Mouse (Mus musculus) heart, postnatal 10 days (tissue): ENCODE data around the gene Myh6. TPM values are rescaled to one million over a fixed set of nuclear protein-coding genes. Genes with fewer than 3 reads are reported as not detected.
"Not testable (repeated sequence)": the region's sequence is repeated elsewhere in the genome, so short reads cannot be mapped to it uniquely, and the experiment has no call there.

ENCODE experiments used
- DNase-seq, 2 experiments: peaks; one replicate each; pipeline ENCODE4 v3.0.0; 2021
- intact Hi-C: fragments of 180-260 bp; cut with DNase I; formaldehyde crosslinking; loops from one replicate; pipeline ENCODE4 v1.15.1; 2025
- total RNA-seq, 2 experiments: library from RNA; stranded (reverse); gene quantifications; 2 replicates each; pipeline ENCODE4 v1.2.3; 2021

The Myh6 gene
- total RNA-seq, 2 experiments from 2014 or later, result 20,580 to 20,870 TPM

DNA sequence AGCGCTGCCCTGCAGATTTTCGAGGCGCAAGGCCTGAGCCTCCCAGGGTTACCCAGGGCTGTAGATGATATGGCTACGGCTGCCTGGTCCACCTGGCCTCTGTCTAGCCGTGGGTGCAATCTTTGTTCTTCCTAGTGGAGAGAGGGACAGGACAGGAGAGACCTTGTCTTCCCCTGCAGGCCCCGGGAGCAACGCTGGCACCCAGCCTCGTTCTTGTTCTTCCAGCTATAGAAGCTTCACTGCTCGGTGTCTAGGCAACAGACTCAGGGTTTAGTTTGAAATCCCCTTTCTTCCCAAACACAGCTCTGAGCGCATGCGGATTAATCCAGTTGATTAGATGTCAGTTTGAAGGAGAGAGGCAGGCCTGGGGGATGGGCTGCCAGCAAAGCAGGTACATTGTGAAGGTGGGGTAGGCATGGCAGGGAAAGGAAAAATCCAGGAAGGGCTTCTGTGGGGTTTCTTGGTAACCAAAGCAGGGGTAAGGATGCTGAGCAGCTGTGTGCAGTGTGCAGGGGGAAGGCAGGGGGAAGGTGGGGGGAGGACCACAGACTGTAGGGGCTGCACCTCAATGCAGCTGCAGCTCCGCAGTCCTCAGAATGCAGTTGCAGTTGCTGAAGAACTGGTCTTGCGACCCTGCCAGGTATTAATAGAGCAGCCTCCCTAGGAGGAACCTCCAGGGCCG, 28.9 kb upstream of the Myh6 start:
- peak in 1 of 2 experiments; percentile 45 for DNase-seq
- intact Hi-C loops, result no loop called here

DNA sequence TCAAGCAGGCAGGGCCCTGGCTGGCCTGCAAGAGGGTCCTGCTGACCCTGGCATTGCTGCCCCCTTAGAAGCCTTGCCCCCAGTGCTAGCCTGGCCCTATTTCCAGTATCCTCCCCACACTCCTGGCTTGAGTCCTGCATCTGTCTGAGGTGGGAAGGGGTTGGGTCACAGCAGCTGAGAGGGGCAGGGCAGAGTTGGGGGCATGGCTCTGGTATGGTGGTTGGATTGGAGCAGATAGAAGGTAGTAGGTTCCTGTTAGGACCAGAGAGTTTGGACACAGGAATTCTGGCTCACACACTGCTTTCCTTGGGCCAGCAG, 28.1 kb upstream of the Myh6 start:
- peak in 1 of 2 experiments; percentile 53 for DNase-seq
- intact Hi-C loops, result no loop called here

DNA sequence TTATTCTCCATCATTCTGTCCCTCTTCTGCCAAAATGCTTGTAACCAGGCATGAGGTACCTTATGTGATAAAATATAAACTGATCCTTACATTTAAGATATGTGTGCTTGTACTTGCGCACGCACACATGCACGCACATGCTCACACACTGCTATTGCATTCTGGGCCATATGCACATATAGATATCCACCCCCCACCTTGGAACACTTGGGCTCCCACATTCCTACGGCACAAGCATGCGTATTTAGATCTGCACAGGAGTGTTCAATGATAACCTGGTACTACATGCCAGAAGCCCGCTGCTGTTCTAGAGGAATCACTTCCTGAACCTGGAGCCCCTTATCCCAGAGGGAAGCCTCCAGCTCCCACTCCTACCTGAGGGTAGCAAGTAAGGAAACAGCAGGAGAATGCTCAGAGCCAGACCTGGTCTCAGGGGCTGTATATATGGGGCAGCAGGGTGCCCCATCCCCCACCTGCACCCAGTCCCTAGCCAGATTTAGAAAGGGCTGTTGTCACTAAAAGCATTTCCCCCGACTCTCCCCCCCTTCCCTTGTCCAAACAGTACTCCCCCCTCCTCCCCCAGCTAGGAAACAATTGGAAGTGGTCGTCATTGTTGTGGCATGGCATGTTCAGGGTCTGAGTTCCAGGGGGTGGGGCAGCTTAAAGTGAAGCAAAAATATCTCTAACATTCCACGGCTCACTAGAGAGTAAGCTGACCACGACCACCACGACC, 27.6 kb upstream of the Myh6 start, which contains the start of gene Myh7:
Gene Myh7 (minus strand): TSS at position 491 of the 733 bp plus-strand sequence.
- peak in 1 of 2 experiments; percentile 45 for DNase-seq
- intact Hi-C loops, result no loop called here

DNA sequence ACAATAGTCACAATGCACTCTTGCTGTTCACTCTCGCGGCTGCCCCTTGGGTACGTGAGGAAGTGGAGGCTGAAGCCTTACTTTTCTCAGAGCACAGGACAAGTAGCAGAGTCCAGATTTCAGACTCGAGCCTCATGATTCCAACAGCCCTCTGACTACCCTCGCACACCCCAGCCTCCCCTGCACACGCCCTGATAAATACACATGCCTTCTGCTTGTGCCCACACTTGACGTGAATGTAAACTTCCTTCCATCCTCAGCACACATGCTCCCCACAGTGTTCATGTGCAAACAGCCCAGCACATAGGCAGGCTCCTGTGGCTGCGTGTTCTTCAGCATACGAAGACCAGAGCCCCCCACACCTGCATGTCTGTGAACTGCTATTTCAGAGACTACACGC, 26.9 kb upstream of the Myh6 start:
- intact Hi-C loops, result no loop called here
- DNase-seq, result peak in 1 of 2 experiments; percentile 22

DNA sequence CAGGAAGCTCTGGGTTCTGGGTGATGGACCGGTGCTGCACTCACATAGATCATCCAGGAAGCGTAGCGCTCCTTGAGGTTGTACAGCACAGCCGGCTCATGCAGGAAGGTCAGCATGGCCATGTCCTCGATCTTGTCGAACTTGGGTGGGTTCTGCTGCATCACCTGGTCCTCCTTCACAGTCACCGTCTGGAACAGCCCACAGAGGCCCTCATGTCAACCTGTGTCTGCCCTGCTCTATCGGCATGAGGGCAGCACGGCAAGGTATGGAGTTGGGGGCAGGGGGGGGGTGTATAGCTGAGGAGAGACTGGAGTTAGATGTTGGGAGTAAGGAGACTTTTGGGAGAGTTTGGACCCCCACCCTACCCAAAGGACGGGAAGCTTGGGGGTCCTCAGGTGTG, 25.5 kb upstream of the Myh6 start:
- no peak for DNase-seq
- intact Hi-C loops, result no loop called here

DNA sequence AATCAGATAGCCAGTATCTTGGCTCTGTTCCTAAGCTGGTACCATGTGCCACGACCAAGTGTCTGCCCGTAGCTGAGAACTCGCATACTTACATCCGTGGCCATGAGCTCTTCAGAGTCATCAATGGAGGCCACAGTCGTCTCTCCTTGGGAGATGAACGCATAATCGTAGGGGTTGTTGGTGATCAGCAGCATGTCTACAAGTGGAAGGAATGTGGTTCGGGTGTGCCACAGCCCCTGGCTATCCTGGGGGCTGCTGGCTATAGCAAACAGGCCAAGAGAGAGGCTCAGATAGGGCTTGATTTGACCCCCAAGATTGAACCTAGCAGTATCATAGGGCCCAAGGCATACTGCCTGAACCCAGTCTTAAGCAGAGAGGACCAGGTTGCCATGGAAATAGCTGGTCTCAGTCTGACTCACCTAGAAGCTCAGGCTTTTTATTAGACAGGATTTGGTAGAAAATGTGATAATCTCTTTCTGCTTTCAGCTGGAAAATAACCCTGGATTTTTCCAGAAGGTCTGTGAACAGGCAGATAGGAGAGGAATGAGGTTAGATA, 23.2 kb upstream of the Myh6 start:
- intact Hi-C loops, result no loop called here

DNA sequence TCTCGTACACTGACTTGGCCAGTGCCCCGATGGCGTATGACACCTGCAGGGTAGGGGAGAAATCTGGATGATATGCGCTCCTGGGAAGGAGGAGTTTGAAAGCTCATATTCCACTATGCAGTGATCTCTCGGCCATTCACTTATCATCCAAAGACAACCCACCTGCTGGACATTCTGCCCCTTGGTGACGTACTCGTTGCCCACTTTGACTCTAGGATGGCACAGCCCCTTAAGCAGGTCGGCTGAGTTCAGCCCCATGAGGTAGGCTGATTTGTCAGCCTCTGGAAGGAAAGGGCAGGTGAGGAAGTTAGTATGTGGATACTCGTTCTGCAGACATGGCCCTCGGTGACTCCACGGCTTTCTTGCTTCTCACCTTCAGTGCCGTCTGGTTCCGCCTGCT, 22.2 kb upstream of the Myh6 start:
- intact Hi-C loops, result no loop called here
- no peak for DNase-seq

More for the DNA sequence above, 23.2 kb upstream of the Myh6 start:
- DNase-seq, result no peak

DNA sequence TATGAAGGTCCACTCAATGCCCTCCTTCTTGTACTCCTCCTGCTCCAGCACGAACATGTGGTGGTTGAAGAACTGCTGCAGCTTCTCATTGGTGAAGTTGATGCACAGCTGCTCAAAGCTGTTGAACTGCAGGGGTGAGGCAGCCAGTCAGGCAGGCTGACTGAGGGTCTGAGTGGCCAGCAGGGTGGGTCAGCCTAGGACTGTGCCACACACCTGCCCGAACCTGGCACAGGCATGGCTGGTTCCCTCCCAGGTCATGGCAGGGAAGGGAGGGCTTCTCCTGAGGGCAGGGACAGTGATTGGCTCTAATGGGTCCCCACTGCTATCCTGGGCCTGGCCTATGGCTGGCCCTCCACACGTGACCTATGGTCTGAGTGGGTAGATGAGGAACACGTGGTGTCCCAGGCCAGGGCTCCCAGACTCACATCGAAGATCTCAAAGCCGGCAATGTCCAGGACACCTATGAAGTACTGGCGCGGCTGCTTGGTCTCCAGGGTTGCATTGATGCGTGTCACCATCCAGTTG, 21.7 kb upstream of the Myh6 start:
- DNase-seq, intact Hi-C loops: not testable (repeated sequence)

DNA sequence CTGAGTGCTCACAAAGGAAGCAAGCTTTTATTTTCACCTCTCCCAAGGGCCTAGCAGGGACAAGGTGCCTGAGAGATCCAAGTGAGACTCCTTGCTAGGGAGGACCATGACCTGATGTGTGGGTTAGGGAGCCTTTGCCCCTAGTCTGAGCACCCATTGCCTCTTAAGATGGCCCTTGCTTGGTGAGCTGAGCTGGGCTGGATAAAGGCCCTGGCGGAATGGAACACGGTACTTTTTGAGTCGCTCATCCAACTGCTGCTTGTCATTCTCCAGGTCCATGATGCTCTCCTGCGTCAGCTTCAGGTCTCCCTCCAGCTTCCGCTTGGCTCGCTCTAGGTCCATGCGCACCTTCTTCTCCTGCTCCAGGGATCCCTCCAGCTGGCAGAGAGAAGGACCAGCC, 15.2 kb upstream of the Myh6 start:
- intact Hi-C loops, result no loop called here
- DNase-seq, result no peak

DNA sequence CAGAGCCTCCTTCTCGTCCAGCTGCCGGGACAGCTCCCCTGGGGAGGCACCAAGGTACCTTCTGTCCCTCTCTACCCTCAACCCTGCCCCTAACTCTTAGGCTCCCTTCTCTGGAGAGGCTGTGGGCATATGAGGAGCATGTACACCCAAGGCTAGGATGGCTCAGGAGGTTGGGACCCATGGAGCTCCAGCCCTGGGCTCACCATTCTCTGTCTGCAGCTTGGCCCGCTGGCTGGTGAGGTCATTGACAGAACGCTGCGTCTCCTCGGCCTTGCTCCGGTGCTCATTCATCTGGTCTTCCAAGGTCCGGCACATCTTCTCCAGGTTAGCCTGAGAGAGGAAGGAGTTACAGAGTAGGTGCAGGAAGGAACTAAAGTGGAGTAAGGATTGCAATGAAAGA, 11.9 kb upstream of the Myh6 start:
- DNase-seq, result no peak
- intact Hi-C loops, result no loop called here

DNA sequence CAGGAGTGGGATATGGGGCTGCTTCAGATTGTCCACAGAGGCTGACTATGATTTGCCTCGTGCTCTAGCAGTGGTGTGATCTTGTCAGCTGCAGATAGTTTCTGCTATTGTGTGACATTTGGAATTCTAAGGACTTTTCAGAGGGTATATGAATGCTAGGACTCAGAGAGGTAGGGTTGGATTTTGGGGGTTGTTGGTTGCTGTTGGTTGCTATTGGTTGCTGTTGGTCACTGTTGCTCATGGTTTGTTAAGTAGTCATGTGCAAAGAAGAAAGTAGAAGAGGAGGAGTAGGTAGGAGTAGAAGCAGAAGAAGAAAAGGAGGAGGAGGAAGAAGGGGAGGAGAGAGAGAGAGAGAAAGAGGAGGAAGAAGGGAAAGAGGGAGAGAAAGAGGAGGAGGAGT, 9.9 kb upstream of the Myh6 start, which contains the start of gene Gm17428:
Gene Gm17428 (plus strand): TSS at position 301 of the 400 bp plus-strand sequence.
- intact Hi-C loops, result loop anchor here (1.0 kb wide), 1 partner anchor 28 kb away; no protein-coding TSS in a partner anchor
- DNase-seq, result no peak

DNA sequence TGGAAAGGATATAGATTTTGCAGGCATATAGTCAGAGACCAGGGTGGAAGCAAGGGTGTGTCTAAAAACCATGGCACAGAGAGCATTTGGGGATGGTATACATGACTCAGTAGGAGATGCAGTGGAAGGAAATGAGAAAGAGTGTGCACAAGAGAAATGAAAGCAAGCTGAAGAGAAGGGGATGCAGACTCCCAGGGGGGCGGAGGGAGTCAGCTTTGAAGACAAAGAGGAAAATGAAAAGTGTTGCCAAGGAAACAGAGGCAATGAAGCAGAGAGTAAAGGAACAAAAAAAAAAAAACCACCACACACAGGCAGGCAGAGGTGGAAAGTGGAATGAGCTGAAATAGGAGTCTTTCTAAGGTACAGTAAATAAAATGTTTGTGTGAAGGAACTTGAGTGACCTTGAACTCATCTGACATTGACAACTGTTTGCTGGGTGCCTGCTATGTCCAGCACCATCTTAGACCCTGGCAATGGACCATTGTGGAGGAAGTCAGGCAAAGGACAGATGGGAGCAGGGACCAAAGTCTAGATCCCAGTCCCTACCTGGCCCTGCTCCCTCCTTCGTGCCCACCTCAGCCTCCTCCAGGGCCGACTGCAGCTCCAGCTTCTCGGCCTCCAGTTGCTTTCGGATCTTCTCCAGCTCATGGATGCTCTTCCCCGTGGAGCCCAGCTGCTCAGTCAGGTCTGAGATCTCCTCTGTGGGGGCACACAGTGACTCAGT, 7.5 kb upstream of the Myh6 start:
- DNase-seq, result no peak
- intact Hi-C loops, result no loop called here

DNA sequence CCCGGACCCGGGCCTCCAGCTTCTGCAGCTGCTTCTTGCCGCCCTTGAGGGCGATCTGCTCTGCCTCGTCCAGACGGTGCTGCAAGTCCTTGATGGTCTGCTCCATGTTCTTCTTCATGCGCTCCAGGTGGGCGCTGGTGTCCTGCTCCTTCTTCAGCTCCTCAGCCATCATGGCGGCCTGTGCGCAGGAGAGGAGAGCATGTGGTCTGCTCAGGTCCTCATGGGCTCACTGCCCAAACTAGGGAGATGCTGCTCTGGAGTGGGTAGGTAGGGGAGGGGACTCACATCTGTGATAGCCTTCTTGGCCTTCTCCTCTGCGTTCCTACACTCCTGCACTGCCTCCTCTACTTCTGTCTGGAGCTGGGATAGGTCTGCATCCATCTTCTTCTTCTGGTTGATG, 6.1 kb upstream of the Myh6 start:
- DNase-seq, result not testable (repeated sequence)
- intact Hi-C loops, result loop anchor here (2.0 kb wide), 1 partner anchor 28 kb away; no protein-coding TSS in a partner anchor

DNA sequence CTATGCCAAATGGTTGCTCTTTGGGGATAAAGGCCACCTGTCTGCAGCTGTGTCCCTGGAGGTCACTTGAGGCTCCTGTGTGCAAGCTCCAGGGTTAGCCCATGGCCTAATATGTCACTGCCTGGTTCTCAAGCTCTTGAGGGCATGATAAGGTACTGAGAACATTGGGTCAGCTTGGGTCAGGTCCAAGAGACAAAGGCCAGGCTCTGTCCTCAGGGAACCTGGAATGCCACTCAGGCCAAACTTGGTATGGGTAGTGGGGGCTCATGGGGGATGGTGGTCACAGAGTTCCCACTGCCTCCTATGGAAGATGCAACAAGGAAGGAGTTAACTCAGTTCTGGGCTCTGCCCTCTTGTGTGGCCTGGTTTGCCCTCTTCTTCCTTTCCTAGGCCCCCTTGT, 1.6 kb upstream of the Myh6 start:
- intact Hi-C loops, result no loop called here
- peak; percentile 91 to 93 for DNase-seq

DNA sequence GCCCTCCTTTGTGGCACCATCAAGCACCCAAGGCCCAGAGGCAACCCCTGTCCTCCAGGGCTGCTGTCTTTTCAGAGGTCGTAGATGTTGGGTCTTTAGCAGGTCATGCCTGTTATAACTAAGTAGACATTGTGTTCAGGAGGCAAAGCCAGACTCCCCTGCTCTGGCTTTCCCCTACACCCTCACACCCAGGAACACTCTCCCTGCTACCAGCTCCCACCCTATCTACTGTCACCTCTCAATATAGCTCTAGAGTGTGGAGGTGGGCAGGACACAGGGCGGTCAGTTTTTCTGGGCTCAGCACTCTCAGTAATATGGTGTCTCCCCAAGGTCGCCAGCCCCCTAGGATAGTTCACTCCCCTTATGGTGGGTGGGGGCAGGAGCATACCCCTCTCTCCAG, 1.1 kb upstream of the Myh6 start:
- DNase-seq, result peak; percentile 68 to 73
- intact Hi-C loops, result no loop called here

DNA sequence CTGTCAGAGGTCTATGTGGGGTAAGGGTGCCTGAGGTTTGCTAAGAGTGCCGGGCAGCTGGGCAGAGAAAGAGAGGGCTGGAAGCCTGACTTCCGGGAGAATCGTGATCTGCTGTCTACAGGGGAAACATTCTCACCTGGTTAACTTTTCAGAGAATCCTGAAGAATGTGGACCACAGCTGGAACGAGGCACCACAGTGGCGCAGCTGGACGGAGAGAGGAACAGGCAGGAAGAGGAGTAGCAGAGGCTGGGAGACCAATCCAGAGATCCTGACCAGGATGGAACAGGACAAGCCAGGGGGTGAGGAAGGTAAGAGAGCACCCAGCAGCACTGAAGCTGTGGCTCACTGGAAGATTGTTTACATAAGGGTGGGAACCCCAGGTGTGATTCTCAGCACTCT, 1.1 kb downstream of the Myh6 start:
- intact Hi-C loops, result no loop called here
- DNase-seq, result no peak

DNA sequence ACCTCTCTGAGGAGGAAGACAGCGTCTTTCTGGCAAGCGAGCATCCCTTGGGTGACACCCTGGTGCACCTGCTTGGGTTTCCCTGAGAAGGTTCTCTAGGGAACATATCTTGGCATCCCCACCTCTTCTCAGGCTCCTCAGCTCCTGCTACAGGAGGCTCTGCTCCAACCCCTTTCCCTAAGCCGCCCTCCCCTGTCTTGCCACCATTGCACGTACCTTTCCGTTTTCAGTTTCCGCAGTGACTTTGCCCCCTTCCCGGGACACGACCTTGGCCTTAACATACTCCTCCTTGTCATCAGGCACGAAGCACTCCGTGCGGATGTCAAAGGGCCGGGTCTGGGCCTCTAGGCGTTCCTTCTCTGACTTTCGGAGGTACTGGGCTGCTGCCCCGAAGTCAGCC, 1.7 kb downstream of the Myh6 start:
- DNase-seq, result no peak
- intact Hi-C loops, result no loop called here

DNA sequence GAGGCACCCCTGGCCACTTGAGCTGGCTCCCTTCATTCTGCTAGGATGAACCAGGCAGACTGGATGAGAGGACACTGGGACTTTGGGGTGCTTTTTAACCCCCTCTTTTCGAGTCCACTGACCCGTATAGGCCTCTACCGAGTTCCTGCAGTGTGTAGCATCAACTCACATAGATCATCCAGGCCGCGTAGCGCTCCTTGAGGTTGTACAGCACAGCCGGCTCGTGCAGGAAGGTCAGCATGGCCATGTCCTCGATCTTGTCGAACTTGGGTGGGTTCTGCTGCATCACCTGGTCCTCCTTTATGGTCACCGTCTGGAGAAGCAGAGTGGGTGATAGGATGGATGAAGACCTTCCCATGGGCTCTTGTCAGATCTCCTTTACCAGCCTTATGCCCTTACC, 3.0 kb downstream of the Myh6 start:
- no peak for DNase-seq
- intact Hi-C loops, result no loop called here

DNA sequence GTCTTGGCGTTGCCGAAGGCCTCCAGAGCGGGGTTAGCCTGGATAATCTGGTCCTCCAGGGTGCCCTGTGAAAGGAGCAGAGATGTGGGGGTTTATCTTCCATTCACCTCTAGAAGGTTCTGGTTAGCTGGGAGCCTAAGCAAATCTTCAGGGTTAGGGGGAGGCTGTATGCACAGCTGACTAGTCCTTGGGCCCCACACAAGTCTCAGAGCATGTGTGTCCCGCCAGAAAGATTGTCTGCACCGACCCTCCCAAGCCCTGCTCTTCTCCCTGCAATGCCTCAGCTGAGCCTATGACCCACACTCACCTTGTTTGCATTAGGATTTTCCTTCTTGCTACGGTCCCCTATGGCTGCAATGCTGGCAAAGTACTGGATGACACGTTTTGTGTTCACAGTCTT, 4.0 kb downstream of the Myh6 start:
- intact Hi-C loops, result no loop called here
- DNase-seq, result no peak

DNA sequence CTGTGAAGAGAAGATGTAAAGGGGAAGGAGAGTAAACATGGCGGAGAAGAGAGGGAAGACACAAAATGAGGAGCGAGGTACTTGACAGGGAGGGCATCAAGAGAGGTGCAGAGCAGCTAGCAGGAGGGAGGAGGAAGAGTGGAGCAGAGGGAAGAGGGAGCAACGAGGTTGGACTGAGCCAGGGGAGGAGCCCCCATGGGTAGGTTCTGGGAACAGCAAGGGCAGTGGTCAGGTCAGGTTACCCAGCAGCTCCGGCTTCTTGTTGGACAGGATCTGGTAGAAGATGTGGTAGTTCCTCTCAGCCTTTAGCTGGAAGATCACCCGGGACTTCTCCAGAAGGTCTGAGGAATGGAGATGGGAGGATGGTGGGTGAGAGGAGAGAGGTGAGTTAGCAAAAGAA, 5.2 kb downstream of the Myh6 start:
- intact Hi-C loops, result no loop called here
- DNase-seq, result no peak

DNA sequence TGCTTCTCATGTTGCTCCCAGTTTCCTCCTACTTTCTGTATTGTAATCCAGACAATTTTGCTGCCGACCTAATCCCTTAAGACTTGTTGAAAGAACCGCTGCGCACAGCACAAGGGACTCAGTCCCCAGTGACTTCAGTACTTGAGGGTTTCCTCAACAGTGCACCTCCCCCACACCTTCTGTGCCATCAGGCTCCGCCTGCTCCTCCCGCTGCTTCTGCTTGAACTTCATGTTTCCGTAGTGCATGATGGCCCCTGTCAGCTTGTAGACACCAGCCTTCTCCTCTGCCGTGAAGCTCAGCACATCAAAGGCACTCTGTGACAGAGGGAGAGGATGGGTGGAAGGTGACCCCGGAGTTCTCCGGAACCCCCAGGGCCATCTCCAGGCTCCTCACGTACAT, 6.0 kb downstream of the Myh6 start:
- DNase-seq, result no peak
- intact Hi-C loops, result no loop called here
